Mouse (Mus musculus): ENCODE results near the gene Cd69.

Gene Cd69

DNA sequence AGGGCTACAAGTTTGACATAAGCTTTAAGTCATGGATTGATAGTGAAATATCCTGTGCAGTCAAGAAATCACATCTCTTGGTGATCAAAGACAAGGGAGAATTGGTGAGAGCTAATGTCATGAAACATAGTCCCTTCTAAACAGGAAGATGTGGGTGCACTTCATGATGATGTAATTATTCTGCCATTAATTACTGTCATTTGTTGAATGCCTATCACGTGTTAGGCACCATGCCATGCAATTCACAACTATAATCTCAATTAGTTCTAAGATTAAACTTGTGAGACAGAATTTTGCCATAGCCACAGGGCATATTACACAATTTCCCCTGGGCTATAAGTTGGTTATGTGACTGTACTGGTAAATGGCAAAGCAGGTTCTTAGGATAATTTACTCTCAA, 28.2 kb downstream of the Cd69 start:
- no peak for DNase-seq (ENCODE audit: low spot score in 2 of 2)

DNA sequence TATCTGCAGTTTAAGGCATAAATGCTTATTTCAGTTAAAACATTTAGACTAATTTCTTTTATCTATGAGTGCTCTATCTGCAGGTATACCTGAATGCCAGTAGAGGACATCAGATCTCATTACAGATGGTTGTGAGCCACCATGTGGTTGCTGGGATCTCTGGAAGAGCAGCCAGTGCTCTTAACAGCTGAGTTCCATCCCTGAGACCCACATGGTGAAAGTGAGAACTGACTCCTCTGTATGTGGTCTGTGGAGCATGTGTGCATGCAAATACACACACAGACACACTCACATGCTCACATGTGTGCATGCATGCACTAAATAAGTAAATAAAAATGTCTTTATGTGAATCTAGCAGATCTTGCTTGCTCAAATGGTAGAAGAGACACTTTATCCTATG, 29.4 kb downstream of the Cd69 start:
- no peak for DNase-seq (ENCODE audit: low spot score in 2 of 2)

DNA sequence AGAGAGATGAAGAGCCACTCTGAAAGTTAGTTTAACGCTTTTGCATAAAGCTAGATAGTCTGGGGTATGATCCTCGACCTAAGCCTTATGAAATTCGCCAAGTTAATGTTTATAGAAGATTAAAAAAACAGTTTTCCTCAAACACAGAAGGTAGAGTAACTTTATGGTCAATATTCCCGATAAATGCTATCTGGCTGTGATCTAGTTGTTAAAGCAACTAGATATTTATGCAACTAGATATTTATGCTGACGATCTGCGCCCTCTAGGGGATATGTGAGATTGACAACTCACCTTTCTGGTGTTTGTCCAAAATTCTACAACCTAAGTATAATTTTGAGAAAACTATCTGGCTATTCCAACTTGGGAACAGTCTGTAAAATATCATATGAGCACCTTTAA, 33.3 kb downstream of the Cd69 start:
- DNase-seq (ENCODE audit: low spot score in 2 of 2) = no peak

DNA sequence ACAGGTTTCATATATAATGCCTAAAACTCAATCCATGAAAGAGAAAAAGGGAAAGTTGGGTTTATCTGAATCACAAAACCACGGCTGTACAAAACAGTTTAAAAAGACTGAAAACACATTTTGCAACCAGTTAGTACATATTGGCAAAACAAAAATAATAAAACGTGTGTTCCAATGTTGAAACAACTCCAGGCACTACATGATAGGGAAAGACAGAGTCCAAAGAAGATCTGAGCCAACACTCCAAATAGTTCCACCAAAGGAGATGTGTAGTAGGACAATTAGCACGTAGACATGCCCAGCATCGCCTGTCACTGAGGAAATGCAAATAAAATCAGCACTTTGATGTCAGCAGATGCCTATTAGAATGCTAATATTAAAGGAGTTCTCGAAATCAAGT, 33.8 kb downstream of the Cd69 start:
- DNase-seq (ENCODE audit: low spot score in 2 of 2) = no peak

DNA sequence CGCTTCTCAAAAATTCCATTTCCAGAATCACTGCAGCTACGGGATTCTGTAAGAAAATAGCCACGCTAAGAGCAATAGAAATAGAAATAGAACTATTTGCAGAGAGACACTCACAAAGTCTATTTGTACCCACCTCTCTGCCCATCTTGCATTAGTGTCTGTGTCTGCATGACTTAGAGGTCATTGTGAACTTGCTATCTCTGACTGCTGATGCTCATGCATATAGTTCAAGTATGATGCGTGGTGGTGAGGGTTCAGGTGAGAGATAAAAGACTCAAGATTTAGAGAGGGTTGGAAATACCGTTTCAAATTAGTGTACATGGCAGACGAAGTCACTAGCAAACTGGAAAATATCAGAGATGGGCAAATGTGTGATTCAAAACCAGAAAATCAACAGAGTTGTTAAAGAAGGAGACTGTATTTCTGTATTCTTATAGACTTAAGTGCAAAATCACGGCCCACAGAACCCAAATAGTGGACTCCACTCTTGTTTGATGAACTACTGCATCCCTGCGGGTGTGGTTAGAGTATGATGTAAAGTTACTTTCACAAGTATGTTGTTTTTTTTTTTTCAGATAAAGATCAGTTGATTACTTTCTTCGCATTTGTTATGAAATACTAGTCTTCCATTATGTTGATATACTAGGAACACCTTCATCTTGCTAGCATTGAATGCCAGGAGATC, 35.5 kb downstream of the Cd69 start:
- no peak for DNase-seq (ENCODE audit: low spot score in 2 of 2)

DNA sequence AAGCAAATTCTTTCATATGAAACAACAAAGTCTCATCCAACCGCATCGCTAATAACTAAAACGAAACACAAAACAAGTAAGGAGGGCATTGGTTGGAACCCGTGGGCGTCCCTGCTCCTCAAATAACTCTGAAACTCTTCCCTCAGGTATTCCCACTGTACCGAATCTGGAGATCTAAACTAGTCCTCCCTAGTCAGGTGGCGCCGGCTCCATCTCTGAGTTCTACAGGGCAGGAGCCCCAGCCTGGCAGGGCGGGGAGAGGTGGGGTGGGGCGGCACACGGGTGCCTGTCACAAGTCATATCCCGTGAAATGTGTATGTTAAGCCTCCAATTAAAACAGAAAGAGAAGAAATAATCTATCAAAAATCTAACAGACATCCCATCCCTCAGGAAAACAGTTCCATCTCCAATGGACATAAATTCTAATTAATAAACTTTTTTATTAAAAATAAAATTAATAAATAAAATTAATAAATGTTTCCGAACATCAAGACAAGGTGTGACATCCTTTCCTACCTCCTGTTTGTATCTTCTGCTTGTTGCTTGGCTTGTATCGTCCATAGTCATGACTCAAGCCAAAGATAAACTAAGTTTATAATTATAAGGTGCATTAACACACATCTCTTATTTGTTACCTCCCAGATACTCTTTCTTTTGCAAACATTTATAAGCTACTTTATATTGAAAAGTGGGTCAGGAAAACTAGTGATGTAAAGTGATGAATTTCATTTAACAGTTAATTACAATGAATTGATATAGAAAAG, 36.8 kb downstream of the Cd69 start:
- peak; percentile 48 to 57 for DNase-seq (ENCODE audit: low spot score in 2 of 2)

DNA sequence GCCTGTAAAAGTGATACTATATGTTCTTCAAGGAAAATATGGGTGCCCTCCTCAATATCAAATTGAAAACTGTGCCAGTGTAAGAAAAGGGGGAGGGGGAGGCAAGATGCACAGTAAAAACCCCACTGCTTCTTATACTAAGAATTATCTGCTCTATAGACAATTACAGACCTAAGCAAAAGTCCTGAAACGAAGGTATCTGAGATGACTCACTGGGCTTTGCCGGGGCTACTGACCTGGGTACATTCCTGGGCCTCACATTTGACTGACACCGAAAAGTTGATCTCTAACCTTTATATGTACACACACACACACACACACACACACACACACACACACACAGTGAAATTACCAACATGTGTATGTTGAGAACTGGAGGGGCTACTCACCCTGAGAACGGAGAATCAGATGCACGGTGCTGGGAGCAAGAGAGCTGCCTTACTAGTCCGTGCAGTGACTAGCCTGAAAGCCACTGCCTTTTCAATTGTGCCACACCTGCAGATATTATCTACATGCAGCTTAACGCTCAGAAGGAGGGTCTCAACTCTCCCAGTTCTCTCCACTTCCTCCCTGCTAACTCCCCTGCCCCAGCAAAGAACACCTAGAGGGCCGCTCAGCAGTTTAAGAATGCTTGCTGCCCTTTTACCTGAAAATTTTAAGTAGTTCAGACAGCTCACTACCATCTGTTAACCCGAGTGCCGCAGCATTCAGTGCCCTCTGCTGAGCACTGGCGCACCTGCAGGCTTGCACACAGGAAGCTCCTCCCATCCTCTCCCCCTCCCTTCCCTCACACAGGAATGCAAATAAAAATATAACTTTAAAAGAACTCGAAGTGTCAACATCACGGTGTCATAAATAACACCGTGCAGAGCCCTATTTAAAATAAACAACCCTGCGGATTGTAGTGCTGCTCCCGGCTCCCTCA, 37.6 kb downstream of the Cd69 start:
- DNase-seq (ENCODE audit: low spot score in 2 of 2) = peak; percentile 72 to 80

DNA sequence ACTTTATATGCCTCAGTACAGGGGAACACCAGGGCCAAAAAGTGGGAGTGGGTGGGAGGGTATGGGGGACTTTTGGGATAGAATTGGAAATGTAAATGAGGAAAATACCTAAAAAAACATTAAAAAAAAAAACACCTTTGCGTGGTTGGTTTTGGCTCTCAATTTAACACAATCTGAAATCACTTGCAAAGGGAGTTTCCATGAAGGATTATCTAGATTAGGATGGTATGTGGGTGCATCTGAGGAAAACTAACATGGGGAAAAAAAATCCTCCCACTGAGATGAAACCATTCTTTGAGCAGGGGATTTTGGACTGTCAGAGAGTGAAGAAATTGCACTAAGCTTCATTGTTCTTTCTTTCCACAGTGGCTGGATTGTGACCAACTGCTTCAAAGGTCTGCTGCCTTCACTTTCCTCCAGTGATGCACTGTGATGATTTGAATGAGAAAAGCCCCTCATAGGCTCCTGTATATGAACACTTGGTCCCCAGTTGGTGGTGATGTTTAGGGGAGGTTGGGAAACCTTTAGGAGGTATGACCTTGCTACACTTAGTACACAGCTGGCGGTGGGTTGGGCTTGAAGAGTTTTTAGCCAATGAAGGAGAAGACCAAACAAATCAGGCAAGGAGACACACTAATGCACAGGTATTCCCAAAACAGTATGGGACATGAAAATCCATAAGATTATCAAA, 38.4 kb downstream of the Cd69 start:
- peak in 1 of 2 experiments; percentile 40 for DNase-seq (ENCODE audit: low spot score in 2 of 2)

DNA sequence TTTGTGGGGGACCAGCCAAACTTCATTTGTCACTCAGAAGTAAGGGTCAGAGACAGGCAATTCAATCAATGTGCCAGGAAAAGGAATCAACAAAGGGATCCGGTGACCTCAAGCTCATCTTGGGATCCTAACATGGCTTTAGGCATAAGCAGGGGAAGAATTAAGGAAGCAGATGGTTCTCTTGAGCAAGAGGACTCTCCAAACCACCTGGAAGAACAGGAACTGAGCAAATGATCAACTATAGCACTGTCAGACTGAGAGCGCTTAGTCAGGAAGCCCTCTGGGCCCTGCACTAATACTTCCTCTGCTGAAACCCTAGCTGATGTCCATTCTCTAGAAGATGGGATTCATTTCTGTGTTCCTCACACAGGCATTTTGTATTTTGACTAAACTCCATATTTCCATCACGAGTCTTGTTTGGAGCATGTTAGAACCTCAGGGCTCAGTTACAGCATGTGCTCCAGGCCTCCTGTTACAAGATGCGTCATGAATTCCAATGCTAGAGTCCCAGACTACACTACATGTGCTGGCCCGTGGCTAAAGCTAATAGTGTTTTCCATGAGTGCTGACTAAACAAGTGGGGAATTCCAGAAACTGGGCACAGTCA, 39.3 kb downstream of the Cd69 start:
- no peak for DNase-seq (ENCODE audit: low spot score in 2 of 2)

DNA sequence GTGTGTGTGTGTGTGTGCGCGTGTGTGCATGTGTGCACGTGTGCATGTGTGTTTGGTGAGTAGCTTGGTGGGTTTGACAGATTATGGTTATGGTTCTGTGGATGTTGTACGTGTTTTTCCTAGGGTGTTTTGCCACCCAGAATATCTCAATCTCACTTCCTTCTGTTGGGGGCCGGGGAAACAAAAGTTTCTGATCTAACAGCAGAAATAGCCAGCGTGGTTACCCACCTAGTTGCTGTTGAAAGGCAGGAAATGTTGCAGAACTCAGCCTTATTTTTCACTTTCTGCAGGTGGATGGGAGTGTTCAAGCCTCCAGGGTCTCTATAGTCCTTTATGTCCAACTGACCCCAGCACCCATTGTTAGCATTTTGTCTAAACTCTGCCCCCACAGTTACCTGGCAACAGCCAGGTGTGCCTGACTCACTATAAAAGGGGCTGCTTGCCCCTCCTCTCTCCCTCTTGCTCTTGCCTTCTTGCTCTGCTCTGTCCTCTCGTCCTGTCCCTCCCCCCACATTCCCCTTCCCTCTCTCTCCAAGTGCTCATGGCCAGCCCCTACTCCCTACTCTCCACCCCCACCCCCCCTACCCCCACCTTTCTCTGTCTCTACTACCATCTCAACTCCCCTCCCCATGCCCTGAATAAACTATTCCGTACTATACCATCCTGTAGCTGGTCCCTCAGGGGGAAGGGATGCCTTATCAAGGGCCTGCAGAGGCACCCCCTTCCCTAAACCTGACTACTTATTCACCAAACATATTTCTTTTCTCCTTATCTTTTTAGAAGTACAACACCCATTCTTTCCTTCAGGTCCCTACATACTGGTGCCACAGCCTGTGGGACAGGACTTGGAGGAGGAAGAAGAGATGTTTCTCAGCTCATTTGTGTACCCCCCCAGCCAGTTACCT, 40.5 kb downstream of the Cd69 start:
- peak in 1 of 2 experiments; percentile 36 for DNase-seq (ENCODE audit: low spot score in 2 of 2)

DNA sequence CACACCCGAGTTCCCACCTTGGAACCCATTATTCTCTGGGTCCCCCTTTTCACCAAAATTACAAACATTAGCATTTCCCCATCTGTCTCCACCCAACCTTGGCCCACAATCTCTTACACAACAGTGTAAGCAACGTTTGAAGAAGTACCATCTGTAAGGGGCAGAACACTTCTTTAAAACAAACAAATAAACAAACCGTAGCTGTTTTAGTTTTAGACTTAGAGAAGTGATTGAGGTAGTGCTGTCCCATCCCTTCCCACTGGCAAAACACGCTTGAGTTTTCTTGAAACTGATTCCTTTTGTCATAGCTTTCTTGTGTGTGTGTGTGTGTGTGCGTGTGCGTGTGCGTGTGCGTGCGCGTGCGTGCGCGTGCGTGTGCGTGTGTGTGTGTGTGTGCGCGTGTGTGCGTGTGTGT, 41.3 kb downstream of the Cd69 start:
- DNase-seq (ENCODE audit: low spot score in 2 of 2) = no peak

DNA sequence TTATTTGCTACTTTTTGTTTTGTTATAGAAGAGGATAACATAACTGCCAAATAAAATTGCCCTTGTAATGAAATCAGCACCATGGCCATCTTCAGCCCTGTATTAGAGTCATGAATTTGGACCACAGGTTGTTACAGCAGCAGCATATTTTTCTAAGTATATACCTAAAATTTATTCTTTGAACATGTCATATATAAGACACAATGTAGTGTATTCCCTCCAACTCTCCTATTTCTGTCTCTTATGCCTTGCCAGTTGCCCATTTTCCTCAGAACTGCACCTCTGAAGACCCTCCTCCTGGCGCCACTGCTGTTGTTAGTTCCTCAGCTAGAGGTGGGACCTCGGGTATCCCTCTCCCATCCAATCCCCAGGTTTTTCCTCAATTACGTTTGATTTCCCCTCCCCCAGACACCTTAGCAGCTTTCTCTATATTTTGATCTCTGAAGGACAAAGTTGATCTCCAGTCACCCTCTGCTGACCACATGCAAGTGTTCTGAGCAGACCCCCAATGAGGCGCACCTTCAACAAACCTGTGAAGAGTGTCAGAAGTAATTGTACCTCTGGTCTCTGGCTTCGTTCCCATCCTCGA, 41.8 kb downstream of the Cd69 start:
- no peak for DNase-seq (ENCODE audit: low spot score in 2 of 2)

DNA sequence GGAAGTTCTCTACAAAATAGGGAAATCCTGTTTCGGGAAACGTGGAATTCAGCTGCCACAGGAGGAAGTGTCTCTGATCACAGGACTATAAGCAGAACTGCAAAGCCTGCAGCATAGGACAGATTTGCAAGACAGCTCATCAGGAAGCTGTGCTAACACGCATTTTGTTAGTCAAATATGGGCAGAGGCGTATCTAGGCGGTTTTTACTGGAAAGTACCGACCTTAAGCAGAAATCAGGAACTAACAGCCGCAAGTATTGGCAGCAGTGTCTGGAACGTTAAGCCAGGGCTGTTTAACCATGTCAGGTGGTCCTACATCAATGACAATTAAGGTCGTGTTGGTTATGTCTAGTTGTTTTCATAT, 42.4 kb downstream of the Cd69 start:
- peak in 1 of 2 experiments; percentile 51 for DNase-seq (ENCODE audit: low spot score in 2 of 2)

DNA sequence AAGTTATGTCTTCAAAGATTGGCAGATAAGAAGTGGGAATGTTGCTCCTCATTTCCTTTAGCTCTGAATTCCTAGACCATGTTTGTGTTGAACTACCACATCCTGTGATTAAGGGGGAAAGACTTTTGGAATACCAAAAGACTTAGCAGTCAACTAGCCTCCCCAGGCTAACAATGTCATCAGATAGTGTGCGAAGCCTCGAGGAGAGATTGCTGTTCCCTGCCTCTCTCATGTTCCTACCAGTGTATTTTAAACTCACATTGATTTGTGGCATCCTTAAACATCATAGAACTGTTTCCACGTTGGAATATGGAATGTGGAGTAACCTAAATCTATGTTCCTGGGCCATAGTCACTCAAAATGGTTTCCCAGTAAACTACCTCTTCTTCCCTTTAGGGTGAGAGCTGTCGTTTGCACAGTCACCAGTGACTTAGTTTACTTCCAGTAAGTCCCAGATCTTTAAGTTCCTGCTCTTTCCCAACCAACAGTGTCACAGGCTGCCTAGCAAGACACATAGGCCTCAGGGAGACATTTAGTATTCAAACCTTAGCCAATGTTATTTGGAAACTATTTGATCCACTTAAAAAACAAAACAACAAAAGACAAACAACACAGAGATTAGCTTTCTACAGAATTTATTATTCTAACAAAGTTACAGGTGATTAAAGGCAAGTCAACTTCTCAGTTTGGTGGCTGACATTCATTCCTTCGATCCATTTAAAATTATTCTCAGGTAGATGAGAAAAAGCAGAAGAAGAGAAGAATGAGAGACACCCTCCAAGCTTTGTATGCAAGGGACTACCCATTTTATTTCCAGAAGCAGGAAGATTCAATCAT, 43.0 kb downstream of the Cd69 start:
- DNase-seq (ENCODE audit: low spot score in 2 of 2) = no peak

DNA sequence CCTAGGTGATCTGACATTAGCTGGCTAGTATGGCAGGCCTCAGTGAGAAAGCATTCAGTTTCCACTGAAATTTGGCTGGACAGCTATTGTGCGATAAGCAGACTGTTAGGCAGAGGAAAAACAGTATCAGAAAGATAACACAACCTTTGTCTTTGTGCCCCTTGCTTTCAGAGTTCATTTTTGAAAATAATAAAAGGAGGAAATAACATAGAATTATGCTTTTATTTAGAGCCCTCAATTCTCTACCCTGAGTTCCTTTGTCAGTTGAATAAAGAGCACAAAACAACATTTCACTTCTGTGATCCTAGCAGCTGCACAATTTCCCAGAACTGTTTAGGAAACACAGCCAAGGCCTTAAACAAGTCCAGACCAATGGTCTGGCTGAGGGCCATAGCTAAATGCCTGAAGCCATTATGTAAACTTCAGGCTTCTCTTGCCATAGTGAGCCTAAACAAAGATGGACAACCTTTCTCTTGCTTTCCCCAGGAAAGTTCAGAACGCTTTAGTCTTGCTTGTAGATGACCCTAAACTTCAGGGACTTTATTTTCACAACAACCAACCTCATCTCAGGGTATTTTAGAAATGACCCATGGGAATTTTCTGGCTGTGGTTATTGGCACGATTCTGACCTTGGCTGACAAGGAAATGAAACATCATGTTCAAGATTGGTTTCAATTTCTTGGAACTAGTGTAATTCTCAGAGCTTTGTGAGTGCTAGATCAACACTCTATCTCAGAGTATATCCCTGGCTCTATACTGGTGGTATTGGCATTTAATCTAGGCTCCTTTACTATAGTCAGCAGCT, 45.3 kb downstream of the Cd69 start:
- DNase-seq (ENCODE audit: low spot score in 2 of 2) = no peak

DNA sequence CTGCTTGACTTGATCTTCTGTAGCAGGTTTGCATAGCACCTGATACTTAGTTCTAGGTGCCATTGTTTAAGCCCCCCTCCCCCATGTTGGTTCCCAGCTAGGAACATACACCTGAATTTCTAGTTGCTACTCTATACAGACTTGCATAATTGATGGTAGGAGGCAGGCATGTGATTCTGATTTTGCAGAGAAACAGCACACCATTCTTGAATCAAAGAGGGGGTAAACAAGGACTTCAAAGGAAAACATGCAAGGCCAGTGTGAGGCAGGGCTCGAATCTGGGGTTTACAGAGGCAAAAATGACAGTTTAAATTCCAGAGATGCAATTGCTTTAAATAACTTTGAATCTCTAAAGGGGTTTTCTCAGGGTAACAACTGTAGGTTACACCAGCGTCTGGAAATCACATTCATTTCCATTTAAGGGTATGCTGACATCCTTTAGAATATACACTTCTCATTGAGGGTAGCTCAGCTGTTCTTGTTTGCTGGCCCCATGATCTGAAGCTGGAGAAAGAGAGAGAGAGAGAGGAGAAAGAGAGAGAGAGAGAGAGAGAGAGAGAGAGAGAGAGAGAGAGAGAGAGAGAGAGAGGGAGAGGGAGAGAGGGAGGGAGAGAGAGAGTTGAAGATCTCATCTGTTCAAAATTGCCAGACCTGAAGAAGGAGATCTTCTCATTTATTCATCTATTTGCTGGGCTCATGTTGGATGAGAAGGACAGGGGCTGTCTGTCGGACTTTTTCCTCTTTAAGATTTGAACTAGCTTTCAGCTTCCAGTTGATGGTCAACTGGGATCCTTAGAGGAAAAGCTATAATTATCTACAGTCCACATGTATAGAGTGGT, 46.1 kb downstream of the Cd69 start:
- no peak for DNase-seq (ENCODE audit: low spot score in 2 of 2)

DNA sequence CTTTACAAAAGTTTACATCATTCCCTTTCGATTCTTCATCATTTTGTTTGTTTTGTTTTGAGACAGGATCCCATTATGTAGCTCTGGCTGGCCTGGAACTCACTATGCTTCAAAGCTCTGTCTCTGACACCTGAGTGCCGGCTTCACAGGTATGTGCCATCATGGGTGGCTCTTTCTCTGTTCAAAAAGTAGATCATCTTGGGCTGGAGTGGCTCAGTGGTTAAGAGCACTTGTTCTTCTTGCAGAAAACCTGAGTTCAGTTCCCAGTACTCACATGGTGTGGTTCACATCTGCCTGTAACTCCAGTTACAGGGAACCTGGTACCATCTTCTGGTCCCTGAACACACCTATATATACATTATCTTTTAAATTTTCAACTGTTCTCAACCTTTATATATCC, 50.2 kb downstream of the Cd69 start:
- no peak for DNase-seq (ENCODE audit: low spot score in 2 of 2)
